Mouse (Mus musculus) hindbrain, embryonic 13.5 days (tissue): ENCODE measurements around the gene Olfr934. TPM values are rescaled to one million over a fixed set of nuclear protein-coding genes. Genes with fewer than 3 reads are reported as not detected.

Source experiments
- ATAC-seq: fragments of 200-750 bp; cut with Nextera tagmentation; 2 replicates; pipeline ENCODE4 v1.8.0; 2017; ENCODE audit warnings: moderate TSS enrichment; ENCODE audit not compliant: low FRiP score
- H3K27ac ChIP-seq: fragments of 300-500 bp; sonication (generic); 2 replicates; pipeline ENCODE4 v1.5.1; 2015; ENCODE audit warnings: inconsistent platforms, mild to moderate bottlenecking, moderate library complexity
- H3K27me3 ChIP-seq: fragments of 300-500 bp; sonication (generic); 2 replicates; pipeline ENCODE4 v1.6.1; 2015; ENCODE audit warnings: mild to moderate bottlenecking, inconsistent platforms
- H3K36me3 ChIP-seq: fragments of 300-500 bp; sonication (generic); 2 replicates; pipeline ENCODE4 v1.6.1; 2015; ENCODE audit warnings: mild to moderate bottlenecking, inconsistent platforms
- H3K4me1 ChIP-seq: fragments of 300-500 bp; sonication (generic); replicated peaks from 2 replicates; pipeline ENCODE4 v1.6.1; 2015; ENCODE audit warnings: inconsistent platforms
- H3K4me2 ChIP-seq: fragments of 300-500 bp; sonication (generic); 2 replicates; pipeline ENCODE4 v1.6.1; 2015; ENCODE audit warnings: inconsistent platforms, mild to moderate bottlenecking, moderate library complexity
- H3K4me3 ChIP-seq: fragments of 300-500 bp; sonication (generic); 2 replicates; pipeline ENCODE4 v1.5.1; 2015; ENCODE audit warnings: mild to moderate bottlenecking, inconsistent platforms
- H3K9ac ChIP-seq: fragments of 300-500 bp; sonication (generic); 2 replicates; pipeline ENCODE4 v1.6.1; 2015; ENCODE audit warnings: mild to moderate bottlenecking, inconsistent platforms
- H3K9me3 ChIP-seq: fragments of 300-500 bp; sonication (generic); 2 replicates; pipeline ENCODE4 v1.6.1; 2016; ENCODE audit warnings: inconsistent platforms
- WGBS: fragments of 180-500 bp; shearing (Covaris S2); methylation state at CpG from one replicate; pipeline ENCODE4 v1.1.7; 2015; 5-methylcytosine and 5-hydroxymethylcytosine counted together
- polyA plus RNA-seq: library from polyadenylated mRNA; unstranded; fragments of >200 nt; fragmentation: Nextera tagmentation; extraction: Ambion mirVana; gene quantifications from 2 replicates; pipeline ENCODE4 v1.2.1, GENCODE M21; 2015

Gene Olfr934
- polyA plus RNA-seq, result not detected in 2 replicates

DNA sequence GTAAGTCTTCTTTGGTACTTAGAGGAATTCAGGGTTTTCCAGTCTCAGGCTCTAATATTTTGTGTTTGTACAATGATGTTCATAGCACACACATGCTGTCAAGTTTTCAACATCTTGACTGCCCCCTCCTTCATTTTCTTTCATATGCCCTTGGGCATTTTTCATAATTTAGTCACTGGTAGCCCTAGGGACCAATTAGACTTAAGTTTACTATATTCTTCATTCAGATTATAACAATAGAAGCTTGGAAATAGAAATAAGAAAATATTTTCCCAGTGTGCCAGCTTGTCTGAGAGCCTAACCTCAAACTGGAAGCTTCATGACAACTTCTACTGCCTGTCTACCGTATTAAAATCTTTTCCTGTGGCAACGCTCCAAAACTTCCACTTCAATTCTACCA is at the start of gene Olfr934:
Olfr934 (minus strand) TSS at position 101 of the 400 bp plus-strand sequence.
- Histone ChIP-seq H3K36me3 (no peaks in the 10 kb centered on the region), H3K9ac (no peak within 1 kb of the TSS), H3K4me1 (no peaks in the 10 kb centered on the region), H3K4me2 (no peak within 1 kb of the TSS), H3K4me3 (no peak within 1 kb of the TSS), H3K27me3 (no peaks in the 10 kb centered on the region), H3K27ac (no peak within 1 kb of the TSS), H3K9me3 (no peaks in the 10 kb centered on the region)
- WGBS, result 95% methylated on average over 2 of the region's 2 CpGs
- ATAC-seq, result no peak

DNA sequence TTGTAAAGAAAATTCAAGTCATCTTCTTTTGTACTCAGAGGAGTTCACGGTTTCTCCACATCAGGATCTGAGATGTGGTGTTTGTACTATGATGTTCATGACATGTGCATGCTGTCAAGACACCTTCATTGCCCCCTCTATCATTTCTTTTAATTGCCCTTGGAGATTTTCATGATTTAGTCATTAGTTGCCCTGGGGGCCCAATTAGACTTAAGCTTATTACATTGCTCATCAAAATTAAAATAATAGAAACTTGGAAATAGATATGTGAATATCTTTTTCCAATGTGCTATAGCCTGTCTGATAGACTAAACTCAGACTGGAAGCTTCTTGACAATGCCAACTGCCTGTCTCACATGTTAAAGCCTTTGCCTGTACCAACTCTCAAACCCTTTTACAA is 35.2 kb upstream of the Olfr934 start, which contains the start of gene Olfr146:
Olfr146 (minus strand) TSS at position 101 of the 400 bp plus-strand sequence.
- no peaks in the 10 kb centered on the region for H3K36me3 ChIP-seq
- no peak for ATAC-seq
- no peaks in the 10 kb centered on the region for H3K4me1 ChIP-seq
- H3K9ac ChIP-seq, result no peak within 1 kb of the TSS
- no peaks in the 10 kb centered on the region for H3K27me3 ChIP-seq
- H3K9me3 ChIP-seq, result no peaks in the 10 kb centered on the region
- H3K4me2 ChIP-seq, result no peak within 1 kb of the TSS
- H3K27ac ChIP-seq, result no peak within 1 kb of the TSS
- WGBS, result 91% methylated on average over 1 of the region's 1 CpGs
- H3K4me3 ChIP-seq, result no peak within 1 kb of the TSS

DNA sequence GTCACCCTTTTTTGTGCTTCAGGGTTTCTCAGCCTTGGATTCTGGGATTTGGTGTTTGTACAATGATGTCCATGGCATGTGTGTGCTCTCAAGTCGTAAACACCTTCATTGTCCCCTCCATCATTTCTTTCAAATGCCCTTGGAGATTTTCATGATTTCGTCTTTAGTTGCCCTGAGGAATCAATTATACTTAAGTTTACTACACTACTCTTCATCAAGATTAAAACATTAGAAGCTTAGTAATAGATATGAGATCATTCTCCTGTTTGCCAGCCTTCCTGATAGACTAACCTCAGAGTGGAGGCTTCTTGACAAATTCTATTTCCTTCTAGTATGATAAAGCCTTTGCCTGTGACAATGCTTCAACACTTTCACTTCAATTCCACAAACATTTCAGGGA is 11.5 kb upstream of the Olfr934 start, which contains the start of gene Olfr935:
Olfr935 (minus strand) TSS at position 101 of the 400 bp plus-strand sequence.
- Histone ChIP-seq H3K4me3 (no peak within 1 kb of the TSS), H3K9ac (no peak within 1 kb of the TSS), H3K4me1 (no peaks in the 10 kb centered on the region), H3K36me3 (no peaks in the 10 kb centered on the region), H3K27me3 (no peaks in the 10 kb centered on the region), H3K4me2 (no peak within 1 kb of the TSS), H3K9me3 (no peaks in the 10 kb centered on the region), H3K27ac (no peak within 1 kb of the TSS)
- WGBS, result 73% methylated on average over 2 of the region's 2 CpGs
- no peak for ATAC-seq

DNA sequence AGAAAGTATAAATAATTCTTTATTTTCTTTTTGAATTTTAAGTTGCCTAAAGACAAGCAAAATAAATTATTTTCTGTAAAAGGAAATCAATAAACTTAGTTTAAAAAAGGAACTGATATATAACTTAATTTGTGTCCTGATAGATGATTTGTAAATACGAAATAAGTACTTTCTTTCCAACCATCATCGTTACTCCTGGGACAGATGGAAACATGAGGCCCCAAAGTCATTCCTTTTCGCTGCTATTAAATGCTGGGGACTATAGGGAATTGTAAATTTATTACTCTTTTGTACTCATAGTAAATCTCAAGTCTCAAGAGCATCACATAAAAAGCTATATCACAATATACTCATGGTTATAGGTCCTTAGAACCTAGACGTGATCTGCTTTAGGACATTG is 16.1 kb downstream of the Olfr934 start, which contains the start of gene Olfr933:
Olfr933 (plus strand) TSS at position 301 of the 400 bp plus-strand sequence.
- ATAC-seq, result no peak
- Histone ChIP-seq H3K27me3 (no peaks in the 10 kb centered on the region), H3K4me1 (no peaks in the 10 kb centered on the region), H3K9ac (no peak within 1 kb of the TSS), H3K27ac (no peak within 1 kb of the TSS), H3K36me3 (no peaks in the 10 kb centered on the region), H3K4me3 (no peak within 1 kb of the TSS), H3K9me3 (no peaks in the 10 kb centered on the region), H3K4me2 (no peak within 1 kb of the TSS)
- 81% methylated on average over 4 of the region's 4 CpGs for WGBS

DNA sequence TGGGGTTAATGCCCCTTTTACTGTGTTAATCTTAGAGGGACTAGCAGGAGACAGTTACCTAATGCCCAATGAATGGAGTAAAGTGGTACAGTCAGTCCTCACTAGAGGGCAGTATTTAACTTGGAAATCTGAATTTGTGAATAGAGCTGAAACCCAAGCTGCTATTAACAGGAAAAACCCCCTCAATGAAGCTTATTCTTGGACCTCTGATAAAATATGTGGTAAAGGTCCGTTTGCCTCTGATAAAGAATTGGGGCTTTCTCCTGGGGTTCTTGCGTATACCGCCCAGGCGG is 34.0 kb downstream of the Olfr934 start:
- WGBS, result 86% methylated on average over 4 of the region's 4 CpGs
- no peaks in the 10 kb centered on the region for H3K27me3 ChIP-seq
- H3K27ac ChIP-seq, result no peak overlapping the region
- ATAC-seq, result no peak
- H3K9me3 ChIP-seq, result no peaks in the 10 kb centered on the region
- no peak overlapping the region for H3K9ac ChIP-seq
- no peaks in the 10 kb centered on the region for H3K4me1 ChIP-seq
- H3K36me3 ChIP-seq, result no peaks in the 10 kb centered on the region
- no peak overlapping the region for H3K4me3 ChIP-seq
- H3K4me2 ChIP-seq, result no peak overlapping the region

DNA sequence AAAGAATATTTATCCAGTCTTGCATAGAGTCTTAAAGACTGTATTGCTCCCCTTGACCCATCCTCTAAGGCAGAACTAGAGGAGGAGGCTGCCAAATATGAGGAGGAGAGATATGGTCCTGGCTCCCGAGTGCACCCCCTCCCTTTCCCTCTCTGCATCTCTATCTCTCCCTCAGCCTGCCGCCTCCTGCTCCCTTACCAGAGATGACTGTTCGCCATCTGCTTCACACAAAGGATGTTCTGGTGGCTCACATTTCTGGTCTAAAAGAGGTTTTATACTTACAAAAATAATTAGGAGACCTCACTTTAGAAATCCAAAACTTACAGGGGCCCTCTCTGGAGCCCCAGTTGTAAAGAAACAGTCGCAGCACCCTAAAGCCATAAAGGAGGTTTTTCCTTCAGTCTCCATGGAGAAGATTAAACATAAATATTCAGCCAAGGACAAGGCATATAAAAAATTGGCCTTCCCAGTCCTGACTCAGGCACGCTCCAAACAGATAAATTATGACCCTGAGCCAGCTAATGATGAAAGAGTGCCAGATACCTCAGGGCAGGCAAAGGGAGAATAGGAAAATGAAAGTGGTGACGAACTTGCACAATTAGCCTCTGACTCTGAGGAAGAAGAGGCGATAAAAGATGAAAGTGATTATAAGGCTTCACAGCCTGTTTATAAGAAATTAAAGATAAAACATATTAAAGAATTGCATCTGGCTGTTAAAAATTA is 34.6 kb downstream of the Olfr934 start:
- Histone ChIP-seq H3K9ac (no peak overlapping the region), H3K4me2 (no peak overlapping the region), H3K4me3 (no peak overlapping the region), H3K36me3 (no peaks in the 10 kb centered on the region), H3K9me3 (no peaks in the 10 kb centered on the region), H3K27me3 (no peaks in the 10 kb centered on the region), H3K4me1 (no peaks in the 10 kb centered on the region), H3K27ac (no peak overlapping the region)
- 85% methylated on average over 7 of the region's 7 CpGs for WGBS
- no peak for ATAC-seq

Other genes with a start within 250 kb of the Olfr934 start
- not detected in 2 replicates for gene Olfr920, start 236.0 kb downstream of the Olfr934 start, polyA plus RNA-seq
- gene Olfr921, start 215.2 kb downstream of the Olfr934 start, polyA plus RNA-seq, result not detected in 2 replicates
- gene Olfr922, start 173.7 kb downstream of the Olfr934 start, polyA plus RNA-seq, result not detected in 2 replicates
- not detected in 2 replicates for gene Olfr923, start 161.8 kb downstream of the Olfr934 start, polyA plus RNA-seq
- not detected in 2 replicates for gene Olfr924, start 143.9 kb downstream of the Olfr934 start, polyA plus RNA-seq
- gene Olfr26, start 133.3 kb downstream of the Olfr934 start, polyA plus RNA-seq, result not detected in 2 replicates
- gene Olfr926, start 111.2 kb downstream of the Olfr934 start, polyA plus RNA-seq, result not detected in 2 replicates
- gene Olfr930, start 58.5 kb downstream of the Olfr934 start, polyA plus RNA-seq, result not detected in 2 replicates
- gene Olfr933, start 16.0 kb downstream of the Olfr934 start, polyA plus RNA-seq, result not detected in 2 replicates
- not detected in 2 replicates for gene Olfr935, start 11.4 kb upstream of the Olfr934 start, polyA plus RNA-seq
- not detected in 2 replicates for gene Olfr146, start 35.1 kb upstream of the Olfr934 start, polyA plus RNA-seq
- gene Olfr937, start 76.6 kb upstream of the Olfr934 start, polyA plus RNA-seq, result not detected in 2 replicates
- not detected in 2 replicates for gene Olfr938, start 90.6 kb upstream of the Olfr934 start, polyA plus RNA-seq
- gene Olfr27, start 139.8 kb upstream of the Olfr934 start, polyA plus RNA-seq, result not detected in 2 replicates
- not detected in 2 replicates for gene Olfr943, start 178.0 kb upstream of the Olfr934 start, polyA plus RNA-seq
- not detected in 2 replicates for gene Olfr944, start 213.6 kb upstream of the Olfr934 start, polyA plus RNA-seq